Mouse (Mus musculus) adrenal gland, adult 10 weeks (tissue): ENCODE measurements around the gene Bsdc1. TPM values are rescaled to one million over a fixed set of nuclear protein-coding genes. Genes with fewer than 3 reads are reported as not detected.

Source experiments
- polyA plus RNA-seq: library from polyadenylated mRNA; stranded (reverse); fragments of 350-450 nt; fragmentation: Illumina TruSeq; extraction: RNeasy Lipid Tissue Mini Kit (QIAGEN cat#74804); gene quantifications from one replicate; pipeline ENCODE4 v1.2.3, GENCODE M21; 2014; ENCODE audit warnings: low read depth, low replicate concordance

Bsdc1 gene
- polyA plus RNA-seq: 20.8 TPM

DNA sequence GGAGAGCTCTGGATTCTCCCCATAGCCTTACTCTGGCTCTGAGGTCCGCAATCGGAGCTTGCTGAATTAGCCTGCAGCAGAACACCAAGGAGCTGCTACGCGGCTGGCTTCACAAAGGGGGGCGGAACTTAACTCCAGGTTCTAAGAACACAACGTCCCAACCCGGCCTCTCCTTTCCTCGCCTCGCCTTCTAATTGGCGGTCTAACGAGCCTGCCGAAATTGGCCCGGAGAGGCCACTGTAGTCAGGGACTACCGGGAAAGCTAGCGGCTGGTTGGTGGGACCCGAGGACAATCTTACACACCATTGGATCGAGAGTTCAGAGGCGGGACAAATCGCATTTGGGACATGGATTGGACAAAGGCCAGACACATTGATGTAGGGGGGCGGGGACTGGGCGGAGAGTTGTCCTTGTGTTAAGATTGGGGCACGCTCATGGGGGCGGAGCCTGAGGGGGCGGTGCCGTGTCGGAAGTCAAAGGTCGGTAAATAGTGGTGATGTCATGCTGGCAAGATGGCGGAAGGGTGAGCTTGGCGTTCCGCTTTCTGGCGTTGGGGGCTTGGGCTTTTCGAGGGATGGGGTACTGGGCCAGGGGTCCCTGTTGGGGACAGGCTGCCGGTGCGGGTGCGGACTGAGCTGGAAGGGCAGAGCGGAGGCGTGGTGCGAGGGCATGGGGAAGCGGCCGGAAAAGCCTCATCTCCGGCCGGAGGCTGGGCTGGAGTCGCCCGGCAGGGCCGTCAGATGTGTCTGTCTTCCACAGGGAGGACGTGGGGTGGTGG lies at the start of gene Bsdc1:
Gene Bsdc1 (plus strand): TSS at position 399 of the 778 bp plus-strand sequence.

DNA sequence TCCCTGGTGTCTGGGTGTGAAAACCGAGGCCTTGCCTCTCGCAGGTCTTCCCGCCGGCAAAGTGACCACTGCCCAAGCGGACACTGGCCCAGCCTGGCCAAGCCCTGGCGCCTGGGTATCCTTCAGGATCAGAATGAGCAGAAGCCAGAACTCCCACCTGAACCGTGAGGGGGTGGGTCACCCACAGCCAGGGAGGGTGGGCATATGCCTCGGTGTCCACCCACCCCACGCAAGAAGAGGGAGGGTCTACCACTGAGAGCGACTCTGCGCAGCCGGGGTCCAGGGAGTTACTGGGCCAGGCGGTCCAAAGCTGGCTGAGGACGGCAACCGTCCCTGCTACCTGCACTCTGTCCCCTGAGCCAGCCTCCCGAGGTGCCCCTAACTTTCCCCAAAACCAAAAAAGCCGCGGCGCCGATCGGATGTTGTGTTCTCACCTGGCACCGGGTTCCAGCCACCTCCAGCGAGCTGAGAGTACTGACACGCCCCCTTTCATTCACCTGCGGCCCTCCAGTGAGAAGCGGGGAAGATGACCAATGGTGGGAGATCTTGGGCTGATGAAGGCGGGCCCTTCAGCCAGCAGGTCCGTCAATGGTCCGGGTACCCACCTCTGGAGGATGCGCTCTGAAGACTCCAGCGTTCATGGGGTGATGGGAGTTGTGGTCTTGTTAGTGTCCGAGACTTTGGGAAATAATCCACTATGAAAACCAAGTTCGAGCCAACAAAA lies 20.9 kb upstream of the Bsdc1 start, which contains the start of gene Zbtb8b:
Gene Zbtb8b (minus strand): TSS at position 514 of the 724 bp plus-strand sequence.

DNA sequence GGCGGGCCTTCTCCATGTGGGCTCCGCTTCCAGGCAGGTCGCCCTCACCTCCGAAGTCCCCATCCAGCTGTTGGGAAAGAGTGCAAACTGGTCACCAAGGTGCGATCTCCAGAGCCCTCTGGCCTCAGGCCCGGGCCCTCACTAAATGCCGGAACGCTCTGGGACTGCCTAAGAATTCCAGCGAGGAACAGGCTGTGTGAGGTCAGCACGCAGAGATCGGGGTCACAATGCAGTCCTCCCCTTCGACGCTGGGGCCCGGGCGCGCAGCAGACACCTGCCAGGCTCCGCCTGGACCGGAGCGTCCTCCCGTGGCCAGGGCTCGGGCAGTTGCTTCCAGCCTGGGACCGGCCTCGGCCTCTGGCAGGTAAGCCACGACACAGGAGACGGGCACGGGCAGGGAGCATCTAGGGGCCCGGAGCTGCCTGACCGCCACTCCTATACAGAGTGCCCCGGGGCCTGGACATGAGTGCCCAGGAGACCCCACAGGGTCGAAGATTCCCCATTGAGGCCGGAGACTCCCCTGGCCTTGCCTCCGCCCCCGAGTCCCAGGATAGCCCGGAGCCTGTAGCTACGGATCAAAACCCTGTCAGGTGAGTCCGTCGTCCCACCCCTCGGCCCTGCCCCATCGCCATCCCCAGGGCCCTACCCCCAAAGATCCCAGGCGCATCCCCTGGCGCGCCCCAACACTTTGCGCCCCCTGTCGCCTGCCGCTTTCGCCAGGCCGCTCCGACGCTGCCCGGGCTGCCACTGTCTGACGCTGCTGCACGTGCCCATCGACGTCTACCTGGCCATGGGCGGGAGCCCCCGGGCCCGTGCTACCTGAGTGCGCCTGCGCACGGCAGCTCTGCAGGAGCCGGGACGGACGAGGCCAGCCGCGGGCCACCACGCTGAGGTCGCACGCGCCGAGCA lies 29.8 kb downstream of the Bsdc1 start, which contains the start of the genes Tssk3 and Fam229a:
Gene Tssk3 (minus strand): TSS at position 51 of the 909 bp plus-strand sequence.
Gene Fam229a (plus strand): TSS at position 219 of the 909 bp plus-strand sequence.

DNA sequence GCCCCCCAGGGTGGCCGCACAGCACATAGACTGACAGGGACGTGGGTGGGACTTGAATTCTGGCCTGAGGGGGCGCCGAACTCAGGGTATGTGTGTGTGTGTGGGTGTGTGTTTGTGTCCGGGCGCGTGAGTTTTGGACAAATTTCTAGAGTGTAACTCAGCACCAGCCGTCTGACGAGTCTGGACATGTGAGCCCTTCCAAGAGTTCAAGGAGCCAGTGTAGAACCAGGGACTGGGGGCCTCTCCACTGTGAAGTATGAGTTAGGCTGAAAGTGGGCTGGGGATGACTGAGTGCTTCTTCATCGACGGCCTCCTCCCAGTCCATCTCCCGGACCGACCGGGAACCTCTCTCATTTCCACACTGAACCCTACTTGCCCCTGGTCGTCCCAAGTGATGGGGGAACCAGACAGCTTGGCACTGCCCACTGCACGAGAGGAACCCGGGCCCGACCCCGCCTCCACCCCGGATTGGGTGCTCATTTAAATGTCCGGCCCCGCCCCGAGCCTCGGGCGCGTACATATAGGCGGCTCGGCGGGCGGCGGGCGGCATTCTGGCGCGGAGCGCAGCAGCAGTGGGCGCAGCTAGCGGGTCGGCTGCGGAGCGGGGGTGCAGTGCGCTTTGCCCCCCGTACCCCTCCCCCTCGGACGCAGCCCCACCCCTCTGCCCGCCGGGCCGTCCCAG lies 51.8 kb downstream of the Bsdc1 start, which contains the start of gene Marcksl1:
Gene Marcksl1 (plus strand): TSS at position 496 of the 682 bp plus-strand sequence.

Other genes with a start within 250 kb of the Bsdc1 start
- 0.76 TPM for gene C77080, start 200.2 kb upstream of the Bsdc1 start, polyA plus RNA-seq
- not detected for gene Sync, start 174.0 kb upstream of the Bsdc1 start, polyA plus RNA-seq
- gene Rbbp4, start 126.2 kb upstream of the Bsdc1 start, polyA plus RNA-seq: 217 TPM
- gene Zbtb8os, start 125.9 kb upstream of the Bsdc1 start, polyA plus RNA-seq: 174 TPM
- gene Zbtb8a, start 83.5 kb upstream of the Bsdc1 start, polyA plus RNA-seq: 0.99 TPM
- not detected for gene Zbtb8b, start 20.7 kb upstream of the Bsdc1 start, polyA plus RNA-seq
- not detected for gene Tssk3, start 29.4 kb downstream of the Bsdc1 start, polyA plus RNA-seq
- not detected for gene Fam229a, start 29.6 kb downstream of the Bsdc1 start, polyA plus RNA-seq
- 47.1 TPM for gene Marcksl1, start 52.0 kb downstream of the Bsdc1 start, polyA plus RNA-seq
- gene Hdac1, start 81.1 kb downstream of the Bsdc1 start, polyA plus RNA-seq: 44.3 TPM
- gene Lck, start 112.1 kb downstream of the Bsdc1 start, polyA plus RNA-seq: 0.41 TPM
- 3.1 TPM for gene Fam167b, start 117.0 kb downstream of the Bsdc1 start, polyA plus RNA-seq
- gene Eif3i, start 139.1 kb downstream of the Bsdc1 start, polyA plus RNA-seq: 20.2 TPM
- gene Tmem234, start 139.1 kb downstream of the Bsdc1 start, polyA plus RNA-seq: 36.2 TPM
- not detected for gene Dcdc2b, start 152.7 kb downstream of the Bsdc1 start, polyA plus RNA-seq
- gene Iqcc, start 157.5 kb downstream of the Bsdc1 start, polyA plus RNA-seq: 11.4 TPM
- 2.7 TPM for gene Ccdc28b, start 162.4 kb downstream of the Bsdc1 start, polyA plus RNA-seq
- gene Txlna, start 179.5 kb downstream of the Bsdc1 start, polyA plus RNA-seq: 16.9 TPM
- 61.8 TPM for gene Kpna6, start 211.2 kb downstream of the Bsdc1 start, polyA plus RNA-seq
- 0.52 TPM for gene Tmem39b, start 235.3 kb downstream of the Bsdc1 start, polyA plus RNA-seq